Mouse (Mus musculus) limb, embryonic 12.5 days (tissue): Measurements from ENCODE around the gene Mfap4. TPM values are rescaled to one million over a fixed set of nuclear protein-coding genes. Genes with fewer than 3 reads are reported as not detected.
A peak's percentile ranks its signal among the peaks of the same experiment; 100 is the strongest.

Source experiments
- ATAC-seq: fragments of 200-750 bp; cut with Nextera tagmentation; 2 replicates; pipeline ENCODE4 v1.8.0; 2017; ENCODE audit warnings: low read depth, moderate TSS enrichment; ENCODE audit not compliant: insufficient number of reproducible peaks, insufficient read depth, low FRiP score, low TSS enrichment
- H3K27ac ChIP-seq: fragments of 300-500 bp; sonication (generic); 2 replicates; pipeline ENCODE4 v1.5.1; 2016; ENCODE audit warnings: mild to moderate bottlenecking, moderate library complexity
- H3K27me3 ChIP-seq: fragments of 300-500 bp; sonication (generic); 2 replicates; pipeline ENCODE4 v1.6.1; 2016; ENCODE audit warnings: mild to moderate bottlenecking, moderate library complexity
- H3K36me3 ChIP-seq: fragments of 300-500 bp; sonication (generic); 2 replicates; pipeline ENCODE4 v1.6.1; 2016; ENCODE audit warnings: mild to moderate bottlenecking, moderate library complexity
- H3K4me1 ChIP-seq: fragments of 300-500 bp; sonication (generic); replicated peaks from 2 replicates; pipeline ENCODE4 v1.6.1; 2016
- H3K4me2 ChIP-seq: fragments of 300-500 bp; sonication (generic); 2 replicates; pipeline ENCODE4 v1.6.1; 2016; ENCODE audit warnings: mild to moderate bottlenecking, moderate library complexity
- H3K4me3 ChIP-seq: fragments of 300-500 bp; sonication (generic); replicated peaks from 2 replicates; pipeline ENCODE4 v1.5.1; 2016; ENCODE audit warnings: mild to moderate bottlenecking
- H3K9ac ChIP-seq: fragments of 300-500 bp; sonication (generic); replicated peaks from 2 replicates; pipeline ENCODE4 v1.6.1; 2016; ENCODE audit warnings: mild to moderate bottlenecking, moderate library complexity
- H3K9me3 ChIP-seq: fragments of 300-500 bp; sonication (generic); 2 replicates; pipeline ENCODE4 v1.6.1; 2016; ENCODE audit warnings: mild to moderate bottlenecking, moderate library complexity
- WGBS: fragments of 180-500 bp; shearing (Covaris S2); methylation state at CpG from one replicate; pipeline ENCODE4 v1.1.7; 2016; 5-methylcytosine and 5-hydroxymethylcytosine counted together
- polyA plus RNA-seq: library from polyadenylated mRNA; unstranded; fragments of >200 nt; fragmentation: Nextera tagmentation; extraction: Ambion mirVana; gene quantifications from 2 replicates; pipeline ENCODE4 v1.2.1, GENCODE M21; 2016

Mfap4 gene
- polyA plus RNA-seq: 198 and 239 TPM in 2 replicates

DNA sequence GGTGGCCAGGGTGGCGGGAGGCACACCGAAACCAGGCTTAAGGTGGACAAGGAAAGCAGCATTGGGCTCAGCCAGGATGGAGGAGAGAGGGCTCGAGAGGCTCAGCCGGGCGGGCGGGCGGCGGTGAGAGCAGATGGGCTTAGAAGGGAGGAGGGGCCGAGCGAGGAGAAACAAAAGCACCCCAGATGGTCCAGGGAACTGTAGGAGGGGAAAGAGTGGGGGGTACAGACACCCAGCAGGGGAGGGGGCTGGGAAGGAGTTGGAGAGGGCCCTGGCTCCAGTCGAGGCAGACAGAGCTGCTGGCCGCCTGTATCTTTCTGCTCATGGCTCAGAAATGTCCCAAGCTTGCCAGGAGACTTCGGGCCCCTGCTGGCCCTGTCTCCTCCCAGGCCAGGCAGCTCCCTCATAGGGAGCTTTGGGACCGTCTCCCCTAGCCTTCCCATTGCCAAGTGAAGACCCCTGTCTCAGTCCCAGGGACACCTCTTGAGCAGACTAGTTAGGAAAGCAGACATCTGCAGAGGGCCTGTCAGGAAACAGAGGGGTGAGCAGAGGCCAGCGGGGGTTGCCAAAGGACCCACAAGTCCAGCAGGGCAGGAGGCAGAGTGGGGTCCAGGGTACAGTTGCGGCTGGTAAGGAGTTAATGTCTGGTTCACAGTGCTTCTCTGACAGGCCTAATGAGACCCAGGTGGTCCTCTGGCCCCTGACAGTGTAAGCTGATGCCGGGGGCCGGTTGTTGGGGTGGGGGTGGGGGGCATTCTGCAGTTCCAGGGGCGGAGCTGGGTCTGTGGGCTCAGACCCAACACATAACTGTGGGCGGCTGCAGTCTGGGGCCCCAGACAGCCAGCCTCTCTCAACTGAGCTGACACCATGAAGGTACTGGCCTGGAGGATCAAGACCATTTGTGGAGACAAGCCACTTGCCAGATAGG is at the start of gene Mfap4:
Mfap4 (plus strand) TSS at position 819 of the 928 bp plus-strand sequence.
- Histone ChIP-seq H3K27me3 (no peaks in the 10 kb centered on the region), H3K4me2 (peak within 1 kb of the TSS; percentile 68), H3K4me1 (peaks cover 60% of the 10 kb centered on the region), H3K9me3 (no peaks in the 10 kb centered on the region), H3K36me3 (peaks cover 35% of the 10 kb centered on the region), H3K27ac (peak within 1 kb of the TSS; percentile 100), H3K9ac (peak within 1 kb of the TSS; percentile 56), H3K4me3 (peak within 1 kb of the TSS; percentile 43)
- ATAC-seq: peak; percentile 95
- 6% methylated on average over 20 of the region's 20 CpGs for WGBS

DNA sequence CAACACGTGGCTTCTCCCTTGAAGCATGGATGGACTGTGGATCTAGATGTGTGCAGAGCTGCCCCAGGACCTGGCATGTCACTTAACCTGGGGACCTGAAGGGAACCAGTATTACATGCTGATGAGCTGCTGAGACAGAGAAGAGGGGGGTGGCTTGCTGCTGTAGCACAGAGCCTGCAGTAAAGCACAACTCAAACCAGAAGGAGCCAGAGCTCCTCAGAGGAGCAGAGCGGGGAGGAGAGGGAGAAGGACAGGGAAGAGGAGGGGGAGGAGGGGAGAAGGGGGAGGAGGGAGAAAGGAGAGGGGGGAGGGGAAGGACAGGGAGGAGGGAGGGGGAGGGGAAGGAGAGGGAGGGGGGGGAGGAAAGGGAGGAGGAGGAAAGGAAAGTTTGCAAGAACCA is 48.9 kb upstream of the Mfap4 start:
- H3K4me3 ChIP-seq: no peak overlapping the region
- no peaks in the 10 kb centered on the region for H3K27me3 ChIP-seq
- H3K36me3 ChIP-seq: no peaks in the 10 kb centered on the region
- H3K27ac ChIP-seq: peak overlapping the region; percentile 41; the same call in 1 of the 2 replicates
- no peaks in the 10 kb centered on the region for H3K9me3 ChIP-seq
- peaks cover 16% of the 10 kb centered on the region for H3K4me1 ChIP-seq
- WGBS: 52% methylated on average over 2 of the region's 2 CpGs
- H3K9ac ChIP-seq: no peak overlapping the region
- no peak for ATAC-seq
- H3K4me2 ChIP-seq: no peak overlapping the region

DNA sequence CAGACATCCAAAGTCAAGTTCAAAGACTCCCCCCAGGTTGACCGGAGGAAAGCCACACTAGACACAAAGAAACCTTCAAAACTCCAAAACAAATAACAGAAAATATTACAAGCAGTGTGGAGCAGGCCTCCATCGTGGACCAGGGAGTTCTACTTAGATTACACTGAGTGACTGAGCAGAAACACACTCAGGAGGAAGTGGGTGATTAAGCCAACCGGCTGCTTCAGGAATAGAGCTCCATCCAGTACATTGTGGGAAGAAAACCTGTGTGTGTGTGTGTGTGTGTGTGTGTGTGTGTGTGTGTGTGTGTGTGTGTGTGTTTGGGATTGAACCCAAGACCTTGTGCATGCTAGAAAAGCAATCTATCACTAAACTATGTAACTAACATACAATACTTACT is 46.1 kb upstream of the Mfap4 start:
- no peaks in the 10 kb centered on the region for H3K27me3 ChIP-seq
- ATAC-seq: no peak
- no peak overlapping the region for H3K27ac ChIP-seq

DNA sequence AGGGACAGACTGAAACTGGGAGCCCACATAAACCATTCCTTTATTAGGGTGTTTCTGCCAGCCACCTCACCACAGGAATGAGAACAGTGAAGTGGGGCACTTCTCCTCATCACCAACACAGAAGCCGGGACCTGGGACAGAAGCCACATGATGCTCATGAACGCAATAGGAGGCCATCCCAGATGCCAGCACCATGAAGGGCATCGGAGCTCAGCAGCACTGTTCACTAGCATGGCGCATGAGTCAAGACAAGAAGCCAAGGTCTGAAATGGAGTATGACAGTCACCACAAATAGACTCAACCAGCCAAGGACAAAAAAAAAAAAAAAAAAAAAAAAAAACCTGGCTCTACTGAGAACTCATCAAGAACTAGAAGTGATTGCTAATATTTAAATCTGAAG is 44.8 kb upstream of the Mfap4 start:
- H3K9ac ChIP-seq: no peak overlapping the region
- peaks cover 12% of the 10 kb centered on the region for H3K4me1 ChIP-seq
- no peak overlapping the region for H3K4me2 ChIP-seq
- no peaks in the 10 kb centered on the region for H3K36me3 ChIP-seq
- H3K27me3 ChIP-seq: no peaks in the 10 kb centered on the region
- 96% methylated on average over 4 of the region's 4 CpGs for WGBS
- no peak overlapping the region for H3K27ac ChIP-seq
- H3K9me3 ChIP-seq: no peaks in the 10 kb centered on the region
- ATAC-seq: no peak
- H3K4me3 ChIP-seq: no peak overlapping the region

More for the DNA sequence above, 46.1 kb upstream of the Mfap4 start:
- Histone ChIP-seq H3K9ac (no peak overlapping the region), H3K9me3 (no peaks in the 10 kb centered on the region), H3K36me3 (no peaks in the 10 kb centered on the region), H3K4me2 (no peak overlapping the region), H3K4me3 (no peak overlapping the region), H3K4me1 (peaks cover 16% of the 10 kb centered on the region)
- WGBS: 59% methylated on average over 3 of the region's 3 CpGs

DNA sequence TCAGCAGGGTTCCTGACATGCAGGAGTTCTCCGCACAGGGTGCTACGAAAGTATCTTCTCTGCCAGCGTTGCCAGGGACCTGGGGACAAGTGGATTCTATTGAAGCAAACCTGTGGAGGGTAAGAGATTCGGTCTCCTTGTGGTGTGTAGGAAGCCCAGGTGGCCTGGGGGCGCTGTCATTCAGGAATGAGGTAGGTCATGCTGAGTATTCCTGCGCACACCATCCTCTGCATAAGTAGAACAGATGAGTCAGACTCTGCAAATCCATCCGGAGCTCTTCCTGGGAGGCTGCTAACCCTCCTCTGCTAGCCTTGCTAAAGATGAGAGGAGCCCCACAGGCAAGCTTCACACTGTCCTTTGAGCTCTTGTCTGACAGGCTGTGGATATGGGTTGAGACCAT is 43.6 kb upstream of the Mfap4 start:
- Histone ChIP-seq H3K27me3 (no peaks in the 10 kb centered on the region), H3K36me3 (no peaks in the 10 kb centered on the region)
- WGBS: 83% methylated on average over 7 of the region's 7 CpGs

DNA sequence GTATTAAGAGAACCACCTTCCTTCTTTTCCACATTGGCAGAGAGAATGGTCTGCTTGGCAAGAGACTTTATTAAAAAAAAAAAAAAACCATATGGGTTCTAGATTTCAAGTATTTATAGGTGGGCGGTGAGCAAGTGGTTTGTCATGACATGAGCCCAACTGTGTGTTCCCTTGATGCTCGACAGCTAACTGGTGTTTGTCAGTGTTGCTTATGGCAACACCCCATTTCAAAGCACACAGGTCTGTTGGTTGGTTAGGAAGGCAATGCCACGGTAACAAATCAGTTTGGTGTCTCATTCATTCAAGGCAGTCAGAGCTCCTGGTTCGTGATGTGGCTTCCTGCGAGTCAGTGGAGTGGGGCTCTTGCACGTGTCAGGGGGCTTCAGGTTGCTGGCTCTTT is 41.4 kb upstream of the Mfap4 start:
- Histone ChIP-seq H3K36me3 (no peaks in the 10 kb centered on the region), H3K27ac (no peak overlapping the region), H3K4me2 (no peak overlapping the region), H3K9me3 (no peaks in the 10 kb centered on the region), H3K4me1 (peaks cover 8% of the 10 kb centered on the region), H3K4me3 (no peak overlapping the region), H3K9ac (no peak overlapping the region), H3K27me3 (no peaks in the 10 kb centered on the region)
- 91% methylated on average over 6 of the region's 6 CpGs for WGBS
- ATAC-seq: no peak

More for the DNA sequence above, 43.6 kb upstream of the Mfap4 start:
- Histone ChIP-seq H3K9ac (no peak overlapping the region), H3K4me3 (no peak overlapping the region), H3K27ac (no peak overlapping the region), H3K4me2 (no peak overlapping the region), H3K9me3 (no peaks in the 10 kb centered on the region), H3K4me1 (peaks cover 1% of the 10 kb centered on the region; the same call in 1 of the 2 replicates)
- no peak for ATAC-seq

DNA sequence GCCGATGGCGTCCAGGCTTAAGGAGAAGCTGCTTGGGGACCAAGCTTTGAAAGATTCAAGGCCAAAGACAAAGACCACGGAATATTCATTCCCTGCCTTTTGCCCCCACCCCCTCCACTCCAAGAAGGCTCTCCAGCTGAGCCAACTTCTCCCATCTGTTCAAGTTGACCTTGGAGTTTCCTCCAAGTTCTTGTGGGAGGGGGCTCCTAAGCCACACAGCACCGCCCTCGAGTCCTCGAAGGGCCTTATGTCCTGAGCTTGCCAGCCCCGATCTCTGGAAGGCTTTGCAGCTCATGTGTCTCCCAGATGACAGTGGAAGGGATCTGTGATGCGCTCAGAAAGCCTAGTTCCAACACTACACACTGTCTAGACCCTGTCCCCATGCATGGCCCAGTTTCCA is 37.9 kb upstream of the Mfap4 start:
- Histone ChIP-seq H3K36me3 (no peaks in the 10 kb centered on the region), H3K27me3 (no peaks in the 10 kb centered on the region; the same call in 1 of the 2 replicates), H3K4me1 (peaks cover 22% of the 10 kb centered on the region), H3K27ac (no peak overlapping the region), H3K9me3 (no peaks in the 10 kb centered on the region), H3K4me2 (no peak overlapping the region), H3K4me3 (no peak overlapping the region), H3K9ac (no peak overlapping the region)
- ATAC-seq: no peak
- WGBS: 82% methylated on average over 8 of the region's 8 CpGs

DNA sequence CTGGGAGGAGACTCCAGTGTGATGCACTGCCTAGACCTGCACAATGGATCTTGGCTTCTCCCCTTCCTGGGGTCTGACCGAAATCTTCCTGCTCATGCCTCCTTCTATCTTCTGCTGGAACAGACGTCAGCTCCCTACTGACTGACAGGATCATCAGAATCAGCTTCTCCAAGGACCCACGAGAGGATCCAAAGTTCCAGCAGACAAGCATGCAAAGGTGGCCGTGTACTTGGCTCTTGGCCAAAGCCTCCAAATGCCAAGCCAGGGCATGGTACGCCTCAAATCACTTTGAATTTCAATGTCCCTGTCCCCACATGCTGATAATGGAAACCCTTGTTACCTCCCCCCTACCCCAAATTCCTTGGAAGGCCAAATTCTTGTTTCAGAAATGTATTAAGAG is 37.2 kb upstream of the Mfap4 start:
- Histone ChIP-seq H3K4me2 (no peak overlapping the region), H3K36me3 (no peaks in the 10 kb centered on the region), H3K4me3 (no peak overlapping the region), H3K9me3 (no peaks in the 10 kb centered on the region), H3K27ac (no peak overlapping the region), H3K4me1 (peaks cover 22% of the 10 kb centered on the region), H3K27me3 (no peaks in the 10 kb centered on the region; the same call in 1 of the 2 replicates), H3K9ac (no peak overlapping the region)
- WGBS: 77% methylated on average over 5 of the region's 5 CpGs
- no peak for ATAC-seq

DNA sequence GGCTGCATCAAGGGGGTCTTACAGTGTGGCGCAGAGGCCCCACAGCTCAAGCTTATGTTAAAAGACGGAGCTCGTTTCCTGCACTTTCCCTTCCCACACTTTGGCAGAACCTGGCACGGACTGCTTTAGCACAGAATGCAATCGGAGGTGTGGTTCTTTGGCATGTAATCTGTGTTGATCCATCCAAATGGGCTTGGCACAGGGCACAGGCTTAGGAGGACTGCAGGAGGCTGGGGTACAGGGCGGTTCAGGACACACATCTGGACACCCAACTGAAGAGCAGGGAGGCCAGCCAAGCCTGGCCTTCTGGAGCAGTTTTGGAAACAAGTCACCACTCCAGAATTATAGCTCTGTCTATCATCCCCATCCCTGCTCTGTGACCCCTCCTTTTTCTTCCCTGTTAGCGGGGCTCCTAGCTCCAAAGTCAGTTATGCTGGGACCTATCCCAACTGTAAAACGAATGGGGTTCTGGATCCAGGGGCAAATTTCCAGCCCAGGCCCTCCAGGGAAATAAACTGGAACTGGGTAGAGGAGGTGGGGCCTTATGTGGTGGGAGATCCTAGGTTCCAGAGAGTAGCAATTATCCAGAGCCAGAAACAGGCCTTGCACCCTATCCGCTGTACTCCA is 36.5 kb upstream of the Mfap4 start:
- 62% methylated on average over 9 of the region's 9 CpGs for WGBS
- no peaks in the 10 kb centered on the region for H3K9me3 ChIP-seq
- H3K4me3 ChIP-seq: no peak overlapping the region
- no peaks in the 10 kb centered on the region for H3K36me3 ChIP-seq
- peak overlapping the region; percentile 73 for H3K27ac ChIP-seq
- no peak for ATAC-seq
- no peak overlapping the region for H3K9ac ChIP-seq
- peaks cover 2% of the 10 kb centered on the region; the same call in 1 of the 2 replicates for H3K27me3 ChIP-seq
- H3K4me1 ChIP-seq: peaks cover 27% of the 10 kb centered on the region
- no peak overlapping the region for H3K4me2 ChIP-seq

DNA sequence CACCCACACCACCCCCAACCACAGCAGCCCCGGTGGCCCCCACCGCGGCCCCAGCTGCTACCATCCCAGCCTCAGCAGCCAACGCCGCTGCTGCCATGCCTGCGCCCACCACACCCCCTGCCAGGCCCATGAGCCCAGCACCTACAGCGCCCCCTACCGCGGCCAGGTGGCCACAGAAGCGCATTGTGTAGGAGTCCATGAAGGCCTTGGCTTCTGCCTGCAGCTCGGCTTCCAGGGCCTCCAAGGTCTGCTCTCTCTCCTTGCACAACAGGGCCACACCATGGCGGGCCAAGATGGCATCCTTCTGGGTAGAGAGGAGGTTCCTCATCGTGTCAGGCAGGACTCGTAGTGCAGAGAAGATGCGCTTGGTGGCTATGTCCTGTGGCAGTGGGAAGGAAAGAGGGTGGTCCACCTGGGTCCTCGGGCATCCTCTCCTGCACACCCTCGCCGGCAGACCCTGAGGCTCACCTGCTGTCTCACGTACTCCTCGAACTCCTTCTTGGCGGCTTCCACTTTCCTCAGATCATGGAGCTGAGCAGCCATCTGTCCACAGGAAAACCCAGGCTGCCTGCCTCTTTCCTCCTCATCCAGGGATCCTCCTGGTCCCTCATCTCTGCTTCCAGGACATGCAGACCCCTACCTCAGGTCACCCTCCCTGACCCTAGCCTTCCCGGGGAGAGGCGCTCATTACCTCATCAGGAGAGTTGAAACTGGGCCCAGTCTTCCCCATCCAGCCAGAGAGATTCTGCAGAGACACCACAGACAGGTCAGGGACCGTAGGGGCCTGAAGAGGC is 35.5 kb upstream of the Mfap4 start:
- H3K27ac ChIP-seq: peak overlapping the region; percentile 23; the same call in 1 of the 2 replicates
- WGBS: 73% methylated on average over 24 of the region's 24 CpGs

DNA sequence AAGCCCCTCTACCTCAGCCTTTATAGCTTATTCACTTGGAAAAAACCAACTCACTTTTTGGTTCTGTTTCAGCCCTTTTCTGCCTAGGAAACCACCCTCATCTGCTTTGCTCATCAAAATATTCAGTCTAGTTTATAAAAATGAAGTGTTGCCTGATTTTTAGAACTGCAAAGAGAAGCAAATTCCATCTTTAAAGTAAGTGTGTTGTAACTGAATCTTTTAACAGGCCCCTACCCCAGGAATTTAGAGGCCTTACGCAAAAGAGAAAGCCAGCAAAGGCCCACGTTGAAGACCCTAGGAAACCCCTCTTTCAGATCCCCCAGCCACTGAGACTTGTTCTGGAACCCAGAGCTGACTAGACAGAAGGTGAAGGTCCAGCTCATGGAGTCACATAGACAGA is 21.2 kb upstream of the Mfap4 start:
- Histone ChIP-seq H3K27me3 (no peaks in the 10 kb centered on the region), H3K4me1 (no peaks in the 10 kb centered on the region), H3K4me3 (no peak overlapping the region), H3K4me2 (no peak overlapping the region), H3K27ac (0 out of 2 replicates have a peak overlapping the region, but pooled peaks have one; percentile 50), H3K36me3 (no peaks in the 10 kb centered on the region), H3K9me3 (peaks cover 6% of the 10 kb centered on the region; the same call in 1 of the 2 replicates), H3K9ac (no peak overlapping the region)
- 48% methylated on average over 2 of the region's 2 CpGs for WGBS
- no peak for ATAC-seq

More for the DNA sequence above, 35.5 kb upstream of the Mfap4 start:
- H3K4me1 ChIP-seq: peaks cover 33% of the 10 kb centered on the region
- no peak overlapping the region for H3K4me2 ChIP-seq
- H3K9me3 ChIP-seq: no peaks in the 10 kb centered on the region
- H3K4me3 ChIP-seq: no peak overlapping the region
- peaks cover 5% of the 10 kb centered on the region; the same call in 1 of the 2 replicates for H3K27me3 ChIP-seq
- no peaks in the 10 kb centered on the region for H3K36me3 ChIP-seq
- no peak for ATAC-seq
- H3K9ac ChIP-seq: no peak overlapping the region
